Mouse (Mus musculus): ENCODE data around the gene Steap1. TPM values are rescaled to one million over a fixed set of nuclear protein-coding genes. Genes with fewer than 3 reads are reported as not detected.

The Steap1 gene
- 0.11 TPM in 1 of 2 replicates, not detected in the other for total RNA-seq (2014; rRNA removed; ENCODE audit: low replicate concordance)
- 0.70 and 1.2 TPM in 2 replicates for polyA plus RNA-seq (2015; fragmentation: Nextera tagmentation; extraction: Ambion mirVana)

- H3K4me1 ChIP-seq (ENCODE audit: control insufficient read depth, insufficient read depth) = 0 out of 2 replicates have a peak, but pooled peaks cover 3% of the 10 kb centered on the region
- H3K9ac ChIP-seq (replicated peaks; ENCODE audit: low read depth, low read length) = peak within 1 kb of the TSS; percentile 54
- WGBS = under 1% methylated on average over 60 of the region's 75 CpGs
These were observed at the start of gene Steap1 for GRCm38 (mm10) chr5:5748866-5749682. Gene Steap1, minus strand, starts transcription at chr5:5749326.

GRCm38 (mm10) chr5:5787106-5787505, 38.0 kb upstream of the Steap1 start:
- DNase-seq (ENCODE audit: low spot score) (no peak), ATAC-seq (ENCODE audit: insufficient read depth, low read depth) (no peak)
- H3K27me3 ChIP-seq (ENCODE audit: control insufficient read depth, insufficient read depth, low read length) = no peaks in the 10 kb centered on the region
- H3K9ac ChIP-seq (replicated peaks; ENCODE audit: low read depth, low read length) = no peak overlapping the region
- WGBS = 76% methylated on average over 2 of the region's 2 CpGs
- H3K4me2 ChIP-seq (ENCODE audit: low read depth, low read length) = no peak overlapping the region
- H3K4me3 ChIP-seq (ENCODE audit: low read depth, low read length) = no peak overlapping the region
- H3K27ac ChIP-seq (ENCODE audit: low read depth) = no peak overlapping the region
- TF ChIP-seq EP300 (IDR thresholded peaks at IDR 0.05; ENCODE audit: low read depth) = no peak
- no peak for TF ChIP-seq CTCF (IDR thresholded peaks at IDR 0.05; ENCODE audit: low read depth)
- H3K36me3 ChIP-seq (replicated peaks; ENCODE audit: control insufficient read depth, insufficient read depth, low read length) = no peaks in the 10 kb centered on the region
- no peaks in the 10 kb centered on the region for H3K9me3 ChIP-seq (replicated peaks; ENCODE audit: control insufficient read depth, low read length)
- no peaks in the 10 kb centered on the region for H3K4me1 ChIP-seq (ENCODE audit: control insufficient read depth, insufficient read depth)

More at GRCm38 (mm10) chr5:5748866-5749682, at the start of gene Steap1:
- TF ChIP-seq CTCF (IDR thresholded peaks at IDR 0.05; ENCODE audit: low read depth) (peak; percentile 79), EP300 (IDR thresholded peaks at IDR 0.05; ENCODE audit: low read depth) (no peak)
- ATAC-seq (ENCODE audit: insufficient read depth, low read depth) = peak; percentile 95
- Histone ChIP-seq H3K4me2 (ENCODE audit: low read depth, low read length) (peak within 1 kb of the TSS; percentile 91), H3K27ac (ENCODE audit: low read depth) (no peak within 1 kb of the TSS), H3K36me3 (replicated peaks; ENCODE audit: control insufficient read depth, insufficient read depth, low read length) (no peaks in the 10 kb centered on the region), H3K27me3 (ENCODE audit: control insufficient read depth, insufficient read depth, low read length) (no peaks in the 10 kb centered on the region), H3K9me3 (replicated peaks; ENCODE audit: control insufficient read depth, low read length) (no peaks in the 10 kb centered on the region), H3K4me3 (ENCODE audit: low read depth, low read length) (peak within 1 kb of the TSS; percentile 60)
- DNase-seq (ENCODE audit: low spot score) = peak; percentile 52

DNA sequence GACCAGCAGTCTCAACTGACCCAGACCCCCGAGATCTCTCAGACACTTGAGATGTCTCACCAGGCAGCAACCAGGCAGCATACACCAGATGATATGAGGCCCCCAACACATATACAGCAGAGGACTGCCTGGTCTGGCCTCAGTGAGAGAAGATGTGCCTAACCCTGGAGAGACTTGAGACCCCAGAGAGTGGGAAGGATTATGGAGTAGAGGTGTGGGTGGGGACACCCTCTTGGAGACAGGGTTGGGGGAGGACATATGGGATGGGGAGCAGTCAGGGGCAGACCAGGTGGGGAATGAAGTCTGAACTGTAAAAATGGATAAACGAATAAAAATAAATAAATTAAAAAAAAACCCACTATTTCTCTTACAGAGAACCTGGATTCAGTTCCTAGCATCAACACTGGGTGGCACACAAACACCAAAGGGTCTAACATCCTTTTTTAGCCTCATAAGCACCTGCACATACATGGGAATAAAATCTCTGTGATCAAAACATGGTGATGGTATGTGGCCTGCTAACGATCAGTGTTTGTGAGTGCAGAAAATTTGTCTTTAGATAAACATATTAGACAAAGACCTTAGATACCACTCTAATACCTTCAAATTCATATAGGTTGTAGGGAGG, 7.4 kb upstream of the Steap1 start:
- H3K36me3 ChIP-seq (replicated peaks; ENCODE audit: control insufficient read depth, insufficient read depth, low read length) = no peaks in the 10 kb centered on the region
- H3K9me3 ChIP-seq (replicated peaks; ENCODE audit: control insufficient read depth, low read length) = no peaks in the 10 kb centered on the region
- H3K4me2 ChIP-seq (ENCODE audit: low read depth, low read length) = no peak overlapping the region
- no peaks in the 10 kb centered on the region for H3K27me3 ChIP-seq (ENCODE audit: control insufficient read depth, insufficient read depth, low read length)
- no peak overlapping the region for H3K4me3 ChIP-seq (ENCODE audit: low read depth, low read length)
- ATAC-seq (ENCODE audit: insufficient read depth, low read depth) = no peak
- 54% methylated on average over 3 of the region's 3 CpGs for WGBS
- no peak overlapping the region for H3K27ac ChIP-seq (ENCODE audit: low read depth)
- TF ChIP-seq CTCF (IDR thresholded peaks at IDR 0.05; ENCODE audit: low read depth) = no peak
- H3K9ac ChIP-seq (replicated peaks; ENCODE audit: low read depth, low read length) = no peak overlapping the region
- DNase-seq (ENCODE audit: low spot score) = no peak
- no peaks in the 10 kb centered on the region for H3K4me1 ChIP-seq (ENCODE audit: control insufficient read depth, insufficient read depth)

GRCm38 (mm10) chr5:5755039-5755438, 5.9 kb upstream of the Steap1 start:
- no peak overlapping the region for H3K4me2 ChIP-seq (ENCODE audit: low read depth, low read length)
- TF ChIP-seq EP300 (IDR thresholded peaks at IDR 0.05; ENCODE audit: low read depth) (no peak), CTCF (IDR thresholded peaks at IDR 0.05; ENCODE audit: low read depth) (peak; percentile 81)
- H3K27ac ChIP-seq (ENCODE audit: low read depth) = no peak overlapping the region
- no peaks in the 10 kb centered on the region for H3K36me3 ChIP-seq (replicated peaks; ENCODE audit: control insufficient read depth, insufficient read depth, low read length)
- no peaks in the 10 kb centered on the region for H3K4me1 ChIP-seq (ENCODE audit: control insufficient read depth, insufficient read depth)
- ATAC-seq (ENCODE audit: insufficient read depth, low read depth) = no peak
- DNase-seq (ENCODE audit: low spot score) = peak; percentile 6
- WGBS = under 1% methylated on average over 9 of the region's 9 CpGs
- H3K9ac ChIP-seq (replicated peaks; ENCODE audit: low read depth, low read length) = no peak overlapping the region
- H3K4me3 ChIP-seq (ENCODE audit: low read depth, low read length) = no peak overlapping the region
- H3K27me3 ChIP-seq (ENCODE audit: control insufficient read depth, insufficient read depth, low read length) = no peaks in the 10 kb centered on the region
- no peaks in the 10 kb centered on the region for H3K9me3 ChIP-seq (replicated peaks; ENCODE audit: control insufficient read depth, low read length)

DNA sequence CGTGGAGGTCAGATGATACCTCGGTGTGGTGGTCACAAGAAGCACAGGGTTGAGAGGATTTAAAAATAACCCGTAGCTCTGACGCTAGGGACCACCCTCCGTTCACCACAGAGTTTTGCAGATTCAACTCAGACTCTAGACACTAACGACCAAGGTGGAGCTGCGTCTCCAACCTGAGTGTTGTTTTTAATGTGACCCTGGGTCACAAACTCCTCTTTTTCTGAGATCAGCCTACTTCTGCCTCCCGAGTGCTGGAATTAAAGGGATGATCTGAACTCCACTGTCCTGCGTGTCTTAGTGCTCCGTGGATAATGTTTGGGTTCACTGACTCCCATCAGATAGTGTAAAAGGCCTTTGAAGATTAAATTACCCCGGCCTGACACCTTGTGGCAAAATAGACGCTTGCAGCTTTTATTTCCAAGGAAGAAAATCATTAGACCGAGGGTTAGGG, 671 bp upstream of the Steap1 start:
- TF ChIP-seq EP300 (IDR thresholded peaks at IDR 0.05; ENCODE audit: low read depth) (no peak), CTCF (IDR thresholded peaks at IDR 0.05; ENCODE audit: low read depth) (peak; percentile 61)
- Histone ChIP-seq H3K4me1 (ENCODE audit: control insufficient read depth, insufficient read depth) (0 out of 2 replicates have a peak, but pooled peaks cover 3% of the 10 kb centered on the region), H3K4me3 (ENCODE audit: low read depth, low read length) (peak overlapping the region; percentile 60), H3K9ac (replicated peaks; ENCODE audit: low read depth, low read length) (0 out of 2 replicates have a peak overlapping the region, but pooled peaks have one; percentile 54), H3K36me3 (replicated peaks; ENCODE audit: control insufficient read depth, insufficient read depth, low read length) (no peaks in the 10 kb centered on the region), H3K27ac (ENCODE audit: low read depth) (no peak overlapping the region), H3K9me3 (replicated peaks; ENCODE audit: control insufficient read depth, low read length) (no peaks in the 10 kb centered on the region), H3K27me3 (ENCODE audit: control insufficient read depth, insufficient read depth, low read length) (no peaks in the 10 kb centered on the region), H3K4me2 (ENCODE audit: low read depth, low read length) (peak overlapping the region; percentile 91)
- 0 out of 2 replicates have a peak, but pooled peaks have one; percentile 34 for ATAC-seq (ENCODE audit: insufficient read depth, low read depth)
- WGBS = 1% methylated on average over 13 of the region's 13 CpGs
- peak; percentile 24 for DNase-seq (ENCODE audit: low spot score)

All from heart, postnatal 0 days (tissue).